Mouse (Mus musculus) hindbrain, embryonic 11.5 days (tissue): ENCODE results near the gene Cylc2. TPM values are rescaled to one million over a fixed set of nuclear protein-coding genes. Genes with fewer than 3 reads are reported as not detected.

Experiments used
- ATAC-seq: fragments of 200-750 bp; cut with Nextera tagmentation; 2 replicates; pipeline ENCODE4 v1.8.0; 2017; ENCODE audit warnings: mild to moderate bottlenecking, moderate TSS enrichment, moderate library complexity; ENCODE audit not compliant: low FRiP score
- DNase-seq: peaks from one replicate; pipeline ENCODE4 v3.0.0-alpha.2; 2015; ENCODE audit warnings: low spot score
- H3K27ac ChIP-seq: fragments of 300-500 bp; sonication (generic); 2 replicates; pipeline ENCODE4 v1.5.1; 2014; ENCODE audit warnings: mild to moderate bottlenecking, low read depth, low read length
- H3K27me3 ChIP-seq: fragments of 300-500 bp; sonication (generic); 2 replicates; pipeline ENCODE4 v1.6.1; 2014; ENCODE audit warnings: mild to moderate bottlenecking, low read length, moderate library complexity, mixed read lengths; ENCODE audit not compliant: control insufficient read depth, insufficient read depth
- H3K36me3 ChIP-seq: fragments of 300-500 bp; sonication (generic); 2 replicates; pipeline ENCODE4 v1.6.1; 2014; ENCODE audit warnings: mild to moderate bottlenecking, low read length, moderate library complexity, mixed read lengths; ENCODE audit not compliant: control insufficient read depth, insufficient read depth
- H3K4me1 ChIP-seq: fragments of 300-500 bp; sonication (generic); replicated peaks from 2 replicates; pipeline ENCODE4 v1.6.1; 2014; ENCODE audit warnings: low read length, mixed read lengths; ENCODE audit not compliant: control insufficient read depth, insufficient read depth
- H3K4me2 ChIP-seq: fragments of 300-500 bp; sonication (generic); replicated peaks from 2 replicates; pipeline ENCODE4 v1.6.1; 2014; ENCODE audit warnings: mild to moderate bottlenecking, low read depth, low read length
- H3K4me3 ChIP-seq: fragments of 300-500 bp; sonication (generic); 2 replicates; pipeline ENCODE4 v1.5.1; 2014; ENCODE audit warnings: low read depth, low read length
- H3K9ac ChIP-seq: fragments of 300-500 bp; sonication (generic); 2 replicates; pipeline ENCODE4 v1.6.1; 2014; ENCODE audit warnings: low read depth, low read length
- H3K9me3 ChIP-seq: fragments of 300-500 bp; sonication (generic); 2 replicates; pipeline ENCODE4 v1.6.1; 2016; ENCODE audit warnings: low read length; ENCODE audit not compliant: control insufficient read depth
- WGBS: fragments of 180-500 bp; shearing (Covaris S2); extraction: QIAGEN DNeasy Blood & Tissue Kit; methylation state at CpG from one replicate; pipeline ENCODE4 v1.1.7; 2014; 5-methylcytosine and 5-hydroxymethylcytosine counted together
- polyA plus RNA-seq: library from polyadenylated mRNA; unstranded; fragments of >200 nt; fragmentation: Nextera tagmentation; extraction: Ambion mirVana; gene quantifications from 2 replicates; pipeline ENCODE4 v1.2.1, GENCODE M21; 2014

Cylc2 gene
- polyA plus RNA-seq: not detected in 2 replicates

DNA sequence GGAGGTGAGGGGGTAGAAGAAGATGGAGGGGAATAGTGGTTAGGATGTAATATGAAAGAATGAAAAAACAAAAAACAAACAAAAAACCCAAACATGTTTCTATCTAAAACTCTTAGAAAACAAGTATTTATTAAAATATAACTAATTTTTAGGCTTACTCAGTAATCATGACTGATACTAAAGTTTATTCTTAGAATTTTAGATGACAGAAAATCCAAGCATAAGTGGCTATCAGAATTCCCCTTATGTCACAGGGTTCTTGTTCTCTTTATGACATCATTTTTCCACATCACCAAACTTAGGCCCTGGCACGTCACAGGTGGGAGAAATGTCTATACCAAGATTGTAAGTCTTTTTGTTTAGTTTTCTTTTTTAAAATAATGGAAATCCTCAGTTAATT is at the start of gene Cylc2:
TSS of gene Cylc2 (plus strand) at position 301 of the 400 bp plus-strand sequence.
- Histone ChIP-seq H3K4me1 (no peaks in the 10 kb centered on the region), H3K4me2 (no peak within 1 kb of the TSS), H3K9me3 (no peaks in the 10 kb centered on the region), H3K4me3 (no peak within 1 kb of the TSS), H3K9ac (no peak within 1 kb of the TSS), H3K36me3 (no peaks in the 10 kb centered on the region), H3K27ac (no peak within 1 kb of the TSS), H3K27me3 (no peaks in the 10 kb centered on the region)
- DNase-seq: no peak
- 81% methylated on average over 1 of the region's 1 CpGs for WGBS
- no peak for ATAC-seq
